Mouse (Mus musculus) embryonic facial prominence, embryonic 15.5 days (tissue): ENCODE data around the gene Fbxo42. TPM values are rescaled to one million over a fixed set of nuclear protein-coding genes. Genes with fewer than 3 reads are reported as not detected.

Experiments
- ATAC-seq: fragments of 200-750 bp; cut with Nextera tagmentation; 2 replicates; pipeline ENCODE4 v1.8.0; 2017; ENCODE audit warnings: low read depth, moderate TSS enrichment; ENCODE audit not compliant: insufficient number of reproducible peaks, low FRiP score, low TSS enrichment
- H3K27ac ChIP-seq: fragments of 300-500 bp; sonication (generic); replicated peaks from 2 replicates; pipeline ENCODE4 v1.5.1; 2015; ENCODE audit warnings: mild to moderate bottlenecking, inconsistent platforms
- H3K27me3 ChIP-seq: fragments of 300-500 bp; sonication (generic); 2 replicates; pipeline ENCODE4 v1.6.1; 2015; ENCODE audit warnings: inconsistent platforms
- H3K36me3 ChIP-seq: fragments of 300-500 bp; sonication (generic); 2 replicates; pipeline ENCODE4 v1.6.1; 2015; ENCODE audit warnings: mild to moderate bottlenecking, inconsistent platforms
- H3K4me1 ChIP-seq: fragments of 300-500 bp; sonication (generic); 2 replicates; pipeline ENCODE4 v1.6.1; 2015; ENCODE audit warnings: inconsistent platforms
- H3K4me2 ChIP-seq: fragments of 300-500 bp; sonication (generic); replicated peaks from 2 replicates; pipeline ENCODE4 v1.6.1; 2015; ENCODE audit warnings: mild to moderate bottlenecking, inconsistent platforms
- H3K4me3 ChIP-seq: fragments of 300-500 bp; sonication (generic); replicated peaks from 2 replicates; pipeline ENCODE4 v1.5.1; 2015; ENCODE audit warnings: mild to moderate bottlenecking, inconsistent platforms
- H3K9ac ChIP-seq: fragments of 300-500 bp; sonication (generic); 2 replicates; pipeline ENCODE4 v1.6.1; 2015; ENCODE audit warnings: inconsistent platforms
- H3K9me3 ChIP-seq: fragments of 300-500 bp; sonication (generic); replicated peaks from 2 replicates; pipeline ENCODE4 v1.6.1; 2016; ENCODE audit warnings: inconsistent platforms
- whole genome bisulfite sequencing: fragments of 180-500 bp; shearing (Covaris S2); methylation state at CpG from one replicate; pipeline ENCODE4 v1.1.7; 2015; 5-methylcytosine and 5-hydroxymethylcytosine counted together
- polyA plus RNA-seq: library from polyadenylated mRNA; unstranded; fragments of >200 nt; fragmentation: Nextera tagmentation; extraction: Ambion mirVana; gene quantifications from 2 replicates; pipeline ENCODE4 v1.2.1, GENCODE M21; 2015

Gene Fbxo42
- polyA plus RNA-seq, 1 experiment from 2014 or later = 23.7 TPM

DNA sequence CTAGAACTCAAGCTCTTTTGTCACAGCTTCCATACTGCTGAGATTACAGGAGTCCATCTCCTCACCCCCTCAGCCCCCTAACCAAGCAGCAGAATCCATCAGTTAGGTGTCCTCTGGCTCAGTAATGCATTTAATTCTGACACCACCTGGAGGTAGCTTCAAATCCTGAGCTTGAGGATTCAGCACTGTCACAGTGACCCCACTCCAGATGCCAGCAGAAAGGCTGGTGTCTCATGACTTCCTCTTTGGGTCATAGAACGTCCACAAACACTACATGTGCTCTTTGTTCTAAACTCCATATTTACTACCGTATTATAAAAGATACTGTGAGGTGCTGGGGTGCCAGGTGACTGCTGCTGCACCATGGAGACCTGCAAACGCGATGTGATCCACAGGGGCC lies 9.8 kb downstream of the Fbxo42 start:
- H3K4me2 ChIP-seq = no peak overlapping the region
- H3K9ac ChIP-seq = no peak overlapping the region
- 85% methylated on average over 4 of the region's 4 CpGs for WGBS
- H3K27ac ChIP-seq = no peak overlapping the region
- ATAC-seq = no peak
- peaks cover 17% of the 10 kb centered on the region for H3K4me1 ChIP-seq
- H3K4me3 ChIP-seq = no peak overlapping the region
- H3K9me3 ChIP-seq = no peaks in the 10 kb centered on the region
- H3K36me3 ChIP-seq = no peaks in the 10 kb centered on the region
- H3K27me3 ChIP-seq = no peaks in the 10 kb centered on the region

GRCm38 (mm10) chr4:141158609-141159008 lies 10.9 kb downstream of the Fbxo42 start:
- Histone ChIP-seq H3K9ac (no peak overlapping the region), H3K27me3 (no peaks in the 10 kb centered on the region), H3K4me2 (no peak overlapping the region), H3K27ac (no peak overlapping the region), H3K4me3 (no peak overlapping the region), H3K36me3 (no peaks in the 10 kb centered on the region), H3K9me3 (no peaks in the 10 kb centered on the region), H3K4me1 (peaks cover 13% of the 10 kb centered on the region)
- no peak for ATAC-seq
- WGBS = 65% methylated on average over 2 of the region's 2 CpGs

GRCm38 (mm10) chr4:141159093-141159492 lies 11.4 kb downstream of the Fbxo42 start:
- Histone ChIP-seq H3K36me3 (no peaks in the 10 kb centered on the region), H3K4me1 (peaks cover 13% of the 10 kb centered on the region), H3K4me3 (no peak overlapping the region), H3K9me3 (no peaks in the 10 kb centered on the region), H3K27ac (peak overlapping the region; percentile 24; the same call in 1 of the 2 replicates), H3K27me3 (no peaks in the 10 kb centered on the region), H3K4me2 (no peak overlapping the region), H3K9ac (no peak overlapping the region)
- 42% methylated on average over 11 of the region's 11 CpGs for WGBS
- ATAC-seq = no peak

- Histone ChIP-seq H3K27ac (peak overlapping the region; percentile 24; the same call in 1 of the 2 replicates), H3K4me2 (no peak overlapping the region), H3K4me1 (peaks cover 13% of the 10 kb centered on the region), H3K36me3 (no peaks in the 10 kb centered on the region), H3K9ac (no peak overlapping the region), H3K4me3 (no peak overlapping the region), H3K27me3 (no peaks in the 10 kb centered on the region), H3K9me3 (no peaks in the 10 kb centered on the region)
- ATAC-seq = no peak
- WGBS = 14% methylated on average over 5 of the region's 5 CpGs
These were observed 12.0 kb downstream of the Fbxo42 start for GRCm38 (mm10) chr4:141159666-141160065.

DNA sequence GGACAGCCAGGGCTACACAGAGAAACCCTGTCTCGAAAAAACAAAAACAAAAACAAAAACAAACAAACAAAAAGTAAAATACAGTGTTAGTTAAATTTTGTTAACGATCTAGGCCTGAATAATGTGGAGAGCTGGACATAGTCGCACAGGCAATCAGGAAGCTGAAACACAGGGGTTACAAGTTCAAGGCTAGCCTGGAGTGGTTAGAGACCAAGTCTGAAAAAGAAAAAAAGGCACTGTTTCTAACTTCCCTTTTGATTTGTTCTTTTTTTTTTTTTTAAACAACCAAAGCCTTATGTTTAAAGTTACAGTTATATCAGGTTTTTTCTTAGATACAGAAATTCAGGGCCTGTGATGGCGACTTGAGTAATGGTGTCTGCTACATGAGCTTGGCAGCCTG lies 12.5 kb downstream of the Fbxo42 start:
- Histone ChIP-seq H3K36me3 (no peaks in the 10 kb centered on the region), H3K4me1 (peaks cover 13% of the 10 kb centered on the region), H3K27me3 (no peaks in the 10 kb centered on the region), H3K9me3 (no peaks in the 10 kb centered on the region), H3K4me3 (no peak overlapping the region), H3K9ac (no peak overlapping the region), H3K4me2 (no peak overlapping the region), H3K27ac (no peak overlapping the region)
- no peak for ATAC-seq
- WGBS = 85% methylated on average over 4 of the region's 4 CpGs

DNA sequence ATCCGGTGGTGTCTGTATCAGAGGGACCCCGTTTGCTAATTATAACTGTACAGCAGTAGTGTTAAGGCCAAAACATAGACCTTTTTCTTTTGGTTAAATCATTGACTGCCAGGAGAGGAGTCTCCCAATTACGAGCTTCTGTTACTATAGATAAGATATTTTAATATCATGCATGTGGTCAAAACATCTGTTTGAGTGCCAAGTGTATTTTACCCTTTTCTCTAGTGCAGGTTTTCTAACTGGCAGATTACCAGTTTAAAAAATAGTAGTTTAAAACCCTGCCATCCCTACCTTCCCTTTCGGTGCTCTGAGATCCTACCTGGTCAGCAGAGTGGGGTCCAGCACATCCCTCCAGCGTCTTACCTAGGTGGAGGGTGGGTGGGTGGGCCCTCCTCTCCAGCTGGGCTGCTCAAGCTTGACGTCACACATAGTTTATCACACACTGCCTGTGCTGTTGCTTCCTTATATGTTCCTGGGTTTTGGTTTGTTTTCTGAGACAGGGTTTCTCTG lies 14.0 kb downstream of the Fbxo42 start:
- no peak for ATAC-seq
- Histone ChIP-seq H3K4me1 (peaks cover 13% of the 10 kb centered on the region), H3K36me3 (no peaks in the 10 kb centered on the region), H3K27me3 (no peaks in the 10 kb centered on the region), H3K9me3 (no peaks in the 10 kb centered on the region), H3K4me2 (no peak overlapping the region), H3K9ac (no peak overlapping the region), H3K27ac (no peak overlapping the region), H3K4me3 (no peak overlapping the region)
- 83% methylated on average over 6 of the region's 6 CpGs for WGBS

- Histone ChIP-seq H3K27ac (no peak overlapping the region), H3K9ac (no peak overlapping the region), H3K36me3 (peaks cover 10% of the 10 kb centered on the region; the same call in 1 of the 2 replicates), H3K4me1 (peaks cover 11% of the 10 kb centered on the region), H3K4me3 (no peak overlapping the region), H3K27me3 (no peaks in the 10 kb centered on the region), H3K9me3 (no peaks in the 10 kb centered on the region), H3K4me2 (no peak overlapping the region)
- no peak for ATAC-seq
- 83% methylated on average over 5 of the region's 5 CpGs for WGBS
These were observed 16.0 kb downstream of the Fbxo42 start for GRCm38 (mm10) chr4:141163729-141164128.

DNA sequence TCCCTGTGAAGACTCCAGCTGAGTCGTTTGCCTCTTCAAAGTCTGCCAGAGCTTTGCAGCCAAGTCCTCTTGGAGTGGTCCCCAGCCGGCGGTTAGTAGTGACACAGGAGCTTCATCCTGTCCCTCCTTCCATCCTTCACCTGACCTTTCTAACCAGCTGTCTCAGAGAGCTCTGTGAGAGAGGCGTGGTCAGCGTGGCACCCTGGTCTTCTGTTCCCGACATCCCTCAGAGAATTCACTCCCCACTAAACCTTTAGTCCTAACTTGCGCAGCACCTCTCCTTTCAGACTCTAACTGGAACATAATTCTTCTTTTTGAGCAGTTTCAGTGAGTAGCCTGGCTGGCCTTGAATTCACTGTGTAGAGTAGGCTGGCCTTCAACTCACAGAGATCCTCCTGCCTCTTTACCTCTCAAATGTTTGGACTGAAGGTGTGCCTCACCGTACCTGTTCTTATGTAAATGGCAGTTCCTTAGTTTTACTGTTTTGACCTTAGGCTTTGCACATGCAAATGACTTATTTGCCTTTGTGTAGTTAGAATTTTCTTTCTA lies 18.1 kb downstream of the Fbxo42 start:
- H3K4me2 ChIP-seq = no peak overlapping the region

DNA sequence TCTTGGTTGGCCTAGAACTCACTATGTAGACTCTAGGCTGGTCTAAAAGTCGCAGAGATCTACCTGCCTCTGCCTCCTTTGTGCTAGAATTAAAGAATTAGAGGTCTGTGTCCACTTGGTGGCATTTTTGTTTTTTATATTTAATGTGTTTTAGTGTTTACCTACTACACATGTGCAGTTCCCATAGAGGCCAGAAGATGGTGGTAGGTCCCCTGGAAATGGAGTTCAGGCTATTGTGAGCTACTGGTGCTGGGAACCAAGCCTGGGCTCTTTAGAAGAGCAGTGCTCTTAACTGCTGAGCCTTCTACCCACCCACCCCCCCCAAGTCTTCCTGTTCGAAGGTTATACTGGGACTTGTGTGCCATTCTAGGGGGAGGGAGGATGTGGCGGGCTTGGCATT lies 19.4 kb downstream of the Fbxo42 start:
- WGBS = 90% methylated on average over 3 of the region's 3 CpGs
- Histone ChIP-seq H3K4me2 (no peak overlapping the region), H3K9ac (no peak overlapping the region), H3K27ac (no peak overlapping the region), H3K4me3 (no peak overlapping the region), H3K36me3 (peaks cover 40% of the 10 kb centered on the region), H3K4me1 (no peaks in the 10 kb centered on the region), H3K9me3 (no peaks in the 10 kb centered on the region), H3K27me3 (no peaks in the 10 kb centered on the region)
- ATAC-seq = no peak

More for the DNA sequence above, 18.1 kb downstream of the Fbxo42 start:
- no peak overlapping the region for H3K4me3 ChIP-seq
- ATAC-seq = no peak
- H3K9me3 ChIP-seq = no peaks in the 10 kb centered on the region
- 83% methylated on average over 8 of the region's 8 CpGs for WGBS
- H3K9ac ChIP-seq = no peak overlapping the region
- H3K27me3 ChIP-seq = no peaks in the 10 kb centered on the region
- H3K27ac ChIP-seq = no peak overlapping the region
- H3K4me1 ChIP-seq = no peaks in the 10 kb centered on the region
- peaks cover 26% of the 10 kb centered on the region for H3K36me3 ChIP-seq

GRCm38 (mm10) chr4:141172121-141172520 lies 24.4 kb downstream of the Fbxo42 start:
- ATAC-seq = no peak
- H3K27ac ChIP-seq = no peak overlapping the region
- WGBS = 89% methylated on average over 8 of the region's 8 CpGs

DNA sequence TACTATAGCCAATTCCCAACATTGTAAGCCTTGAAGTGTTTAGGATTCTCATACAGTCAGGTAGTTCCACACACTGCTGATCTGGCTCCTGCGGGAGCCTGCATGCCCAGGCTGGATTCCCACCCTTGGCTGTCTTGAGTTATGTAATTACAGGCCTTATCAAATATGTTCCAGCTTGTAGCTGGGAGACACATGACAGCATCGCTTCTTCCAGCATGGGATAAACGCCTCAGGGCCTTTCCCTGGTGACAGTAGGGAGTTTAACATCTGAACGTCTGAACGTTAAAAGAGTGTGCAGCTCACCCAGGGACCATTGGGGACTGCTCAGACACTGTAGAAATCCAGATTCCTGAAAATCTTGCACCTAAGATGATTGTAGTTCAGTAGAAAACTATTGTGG lies 28.1 kb downstream of the Fbxo42 start:
- peaks cover 8% of the 10 kb centered on the region; the same call in 1 of the 2 replicates for H3K4me1 ChIP-seq
- peak overlapping the region; percentile 55; the same call in 1 of the 2 replicates for H3K27ac ChIP-seq
- ATAC-seq = no peak
- no peak overlapping the region for H3K9ac ChIP-seq
- peaks cover 50% of the 10 kb centered on the region for H3K36me3 ChIP-seq
- no peak overlapping the region for H3K4me3 ChIP-seq
- WGBS = 32% methylated on average over 5 of the region's 5 CpGs
- H3K4me2 ChIP-seq = no peak overlapping the region
- no peaks in the 10 kb centered on the region for H3K9me3 ChIP-seq
- H3K27me3 ChIP-seq = no peaks in the 10 kb centered on the region

More at GRCm38 (mm10) chr4:141172121-141172520, 24.4 kb downstream of the Fbxo42 start:
- no peaks in the 10 kb centered on the region for H3K9me3 ChIP-seq
- H3K4me2 ChIP-seq = no peak overlapping the region
- H3K4me3 ChIP-seq = no peak overlapping the region
- peaks cover 8% of the 10 kb centered on the region; the same call in 1 of the 2 replicates for H3K4me1 ChIP-seq
- H3K9ac ChIP-seq = no peak overlapping the region
- H3K36me3 ChIP-seq = peaks cover 57% of the 10 kb centered on the region
- H3K27me3 ChIP-seq = no peaks in the 10 kb centered on the region

DNA sequence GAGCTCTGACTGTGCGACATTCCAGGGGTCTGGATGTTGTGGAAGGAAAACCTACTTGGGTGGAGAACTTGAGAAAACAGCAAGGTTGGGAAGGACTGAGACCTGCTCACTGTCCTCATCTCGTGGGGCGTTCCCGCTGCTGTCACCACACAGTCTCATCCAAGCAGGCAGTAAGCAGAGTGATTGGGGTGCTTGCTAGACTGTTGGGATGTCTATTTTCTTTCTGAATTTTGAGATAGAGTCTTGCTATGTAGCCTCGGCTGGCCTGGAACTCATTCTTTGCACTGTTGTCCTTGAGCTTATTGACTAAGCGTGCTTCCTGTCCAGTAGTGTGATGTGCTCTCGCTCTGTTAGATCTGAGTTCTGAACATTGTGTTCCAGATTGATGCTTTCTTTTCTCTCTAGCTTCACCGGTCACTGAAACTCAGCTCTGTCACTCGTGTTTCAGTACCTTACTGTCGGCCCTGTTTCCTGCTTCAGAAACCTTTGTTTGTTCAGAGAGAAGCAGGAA lies 28.7 kb downstream of the Fbxo42 start:
- Histone ChIP-seq H3K27ac (peak overlapping the region; percentile 55), H3K4me2 (no peak overlapping the region), H3K36me3 (peaks cover 50% of the 10 kb centered on the region), H3K9me3 (no peaks in the 10 kb centered on the region), H3K9ac (no peak overlapping the region), H3K4me3 (no peak overlapping the region), H3K27me3 (no peaks in the 10 kb centered on the region), H3K4me1 (peaks cover 9% of the 10 kb centered on the region; the same call in 1 of the 2 replicates)
- no peak for ATAC-seq
- 82% methylated on average over 10 of the region's 10 CpGs for WGBS
